Mouse (Mus musculus) thymus, adult 2 months (tissue): Measurements from ENCODE around the gene Eya2. TPM values are rescaled to one million over a fixed set of nuclear protein-coding genes. Genes with fewer than 3 reads are reported as not detected.

Experiments used
- DNase-seq: peaks from one replicate; pipeline ENCODE4 v3.0.0; 2021
- H3K27ac ChIP-seq: fragments of 200-500 bp; 2 replicates; pipeline ENCODE4 v1.5.1; 2012; ENCODE audit warnings: low read length, control low read depth; ENCODE audit not compliant: control insufficient read depth, insufficient read depth
- H3K27me3 ChIP-seq: fragments of 200-500 bp; 2 replicates; pipeline ENCODE4 v1.6.1; 2012; ENCODE audit warnings: mild to moderate bottlenecking, low read length, moderate library complexity, mixed read lengths; ENCODE audit not compliant: control insufficient read depth, insufficient read depth
- H3K36me3 ChIP-seq: fragments of 200-500 bp; 2 replicates; pipeline ENCODE4 v1.6.1; 2012; ENCODE audit warnings: mild to moderate bottlenecking, low read length, moderate library complexity; ENCODE audit not compliant: control insufficient read depth, insufficient read depth
- H3K4me1 ChIP-seq: fragments of 200-500 bp; replicated peaks from 2 replicates; pipeline ENCODE4 v1.6.1; 2012; ENCODE audit warnings: low read length; ENCODE audit not compliant: control insufficient read depth, insufficient read depth
- H3K4me3 ChIP-seq: fragments of 200-500 bp; 2 replicates; pipeline ENCODE4 v1.5.1; 2012; ENCODE audit warnings: mild to moderate bottlenecking, low read length, control low read depth, moderate library complexity; ENCODE audit not compliant: control insufficient read depth, insufficient read depth
- CTCF ChIP-seq: fragments of 200-500 bp; IDR thresholded peaks from 2 replicates; pipeline ENCODE4 v1.5.1; 2012; ENCODE audit warnings: mild to moderate bottlenecking, control low read depth, low read length, moderate library complexity, borderline replicate concordance; ENCODE audit not compliant: control insufficient read depth, poor library complexity, insufficient read depth; ENCODE audit errors: extremely low read depth
- POLR2A ChIP-seq: fragments of 200-500 bp; IDR thresholded peaks from 2 replicates; pipeline ENCODE4 v1.6.1; 2012; ENCODE audit warnings: mild to moderate bottlenecking, low read length, control low read depth, moderate library complexity; ENCODE audit not compliant: control insufficient read depth, poor library complexity, insufficient read depth; ENCODE audit errors: extremely low read depth
- WGBS: fragments of 180-500 bp; shearing (Covaris S2); methylation state at CpG from one replicate; pipeline ENCODE4 v1.1.7; 2018; 5-methylcytosine and 5-hydroxymethylcytosine counted together
- polyA plus RNA-seq: library from polyadenylated mRNA; depleted of rRNA; stranded (reverse); fragments of >200 nt; gene quantifications from 2 replicates; pipeline ENCODE4 v1.2.3, GENCODE M21; 2012

Gene Eya2
- polyA plus RNA-seq, 1 experiment: 85.9 TPM

DNA sequence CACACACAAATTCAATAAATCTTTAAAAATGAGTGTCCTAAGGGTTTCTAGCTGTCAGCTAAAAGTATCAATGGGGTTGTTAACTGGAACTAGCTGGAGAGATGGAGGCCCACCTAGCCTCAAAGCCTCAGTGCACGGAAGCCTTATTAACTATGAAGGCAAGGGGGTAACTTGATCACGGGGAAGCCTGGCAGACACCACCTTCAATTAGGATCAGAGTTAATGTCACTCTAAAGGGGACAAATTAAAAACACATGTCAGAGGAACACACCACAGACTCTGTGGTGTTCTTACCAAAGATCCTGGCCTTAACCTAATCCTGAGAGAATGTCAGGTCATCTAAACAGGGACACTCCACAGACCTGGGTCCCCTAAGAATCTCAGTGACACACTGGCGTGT, 10.3 kb upstream of the Eya2 start:
- Histone ChIP-seq H3K27me3 (no peaks in the 10 kb centered on the region), H3K27ac (no peak overlapping the region), H3K4me1 (no peaks in the 10 kb centered on the region), H3K4me3 (no peak overlapping the region), H3K36me3 (no peaks in the 10 kb centered on the region)
- TF ChIP-seq CTCF (no peak), POLR2A (no peak)
- DNase-seq: no peak
- WGBS: 95% methylated on average over 3 of the region's 3 CpGs

DNA sequence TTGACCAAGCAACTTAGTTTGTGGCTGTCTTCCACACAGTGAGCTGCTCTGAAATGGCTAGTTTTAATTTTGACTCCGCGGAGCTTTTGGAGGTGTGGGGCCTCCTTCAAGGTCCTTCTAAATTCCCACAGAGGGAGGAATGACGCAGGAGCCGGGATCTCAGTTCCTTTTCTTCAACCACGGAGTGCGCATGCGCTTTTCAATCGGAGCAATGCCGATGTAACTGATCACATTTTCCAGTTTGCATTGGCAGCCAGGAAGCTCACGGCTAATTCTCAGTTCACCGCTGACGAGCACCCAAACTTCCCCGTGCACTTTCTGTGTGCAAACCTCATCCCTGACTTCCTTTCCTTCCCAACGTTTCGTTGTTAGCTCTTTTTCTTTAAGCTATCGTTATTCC, 4.1 kb upstream of the Eya2 start:
- WGBS: 94% methylated on average over 16 of the region's 16 CpGs
- H3K27me3 ChIP-seq: peaks cover 12% of the 10 kb centered on the region

GRCm38 (mm10) chr2:165593763-165594162, 1.1 kb upstream of the Eya2 start:
- WGBS: 93% methylated on average over 2 of the region's 2 CpGs
- Histone ChIP-seq H3K4me3 (no peak overlapping the region), H3K36me3 (no peaks in the 10 kb centered on the region), H3K4me1 (no peaks in the 10 kb centered on the region), H3K27ac (no peak overlapping the region), H3K27me3 (peaks cover 12% of the 10 kb centered on the region)
- TF ChIP-seq POLR2A (no peak), CTCF (no peak)
- no peak for DNase-seq

More for the DNA sequence above, 4.1 kb upstream of the Eya2 start:
- H3K4me3 ChIP-seq: no peak overlapping the region
- H3K36me3 ChIP-seq: no peaks in the 10 kb centered on the region
- no peak for TF ChIP-seq CTCF
- TF ChIP-seq POLR2A: no peak
- DNase-seq: no peak
- H3K4me1 ChIP-seq: no peaks in the 10 kb centered on the region
- H3K27ac ChIP-seq: no peak overlapping the region

- Histone ChIP-seq H3K36me3 (no peaks in the 10 kb centered on the region), H3K27me3 (peaks cover 12% of the 10 kb centered on the region), H3K4me1 (no peaks in the 10 kb centered on the region), H3K27ac (no peak overlapping the region), H3K4me3 (no peak overlapping the region)
- no peak for TF ChIP-seq POLR2A
- TF ChIP-seq CTCF: no peak
- 51% methylated on average over 13 of the region's 13 CpGs for WGBS
- DNase-seq: no peak
Measured at GRCm38 (mm10) chr2:165595676-165596070, 841 bp downstream of the Eya2 start.

DNA sequence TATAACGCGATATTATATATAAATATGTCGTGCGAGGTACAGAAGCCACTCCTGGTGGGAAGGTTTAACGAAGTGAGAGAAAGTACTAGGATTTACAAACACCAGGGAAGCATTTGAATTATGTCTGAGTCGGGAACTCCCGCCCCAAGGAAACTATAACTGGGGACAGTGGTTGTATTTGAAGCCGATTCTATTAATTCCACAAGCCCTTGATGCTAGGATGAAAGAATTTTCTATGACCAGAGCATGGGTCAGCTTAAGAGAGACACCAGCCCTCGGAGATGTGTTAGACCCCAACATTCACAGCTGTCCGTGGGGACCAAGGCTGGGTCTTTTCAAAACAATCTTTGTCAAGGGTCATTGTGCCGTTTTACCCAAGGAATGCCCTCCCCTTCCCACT, 1.3 kb downstream of the Eya2 start:
- no peak overlapping the region for H3K27ac ChIP-seq
- peaks cover 12% of the 10 kb centered on the region for H3K27me3 ChIP-seq
- no peak overlapping the region for H3K4me3 ChIP-seq
- TF ChIP-seq CTCF (no peak), POLR2A (no peak)
- H3K36me3 ChIP-seq: no peaks in the 10 kb centered on the region
- 79% methylated on average over 11 of the region's 11 CpGs for WGBS
- no peak for DNase-seq
- no peaks in the 10 kb centered on the region for H3K4me1 ChIP-seq

- peaks cover 12% of the 10 kb centered on the region for H3K27me3 ChIP-seq
- no peak for TF ChIP-seq POLR2A
- TF ChIP-seq CTCF: no peak
- WGBS: 94% methylated on average over 6 of the region's 6 CpGs
- H3K36me3 ChIP-seq: no peaks in the 10 kb centered on the region
- H3K4me3 ChIP-seq: no peak overlapping the region
- no peak for DNase-seq
- H3K4me1 ChIP-seq: no peaks in the 10 kb centered on the region
- H3K27ac ChIP-seq: no peak overlapping the region
Measured at GRCm38 (mm10) chr2:165597536-165597935, 2.7 kb downstream of the Eya2 start.

GRCm38 (mm10) chr2:165598139-165598538, 3.3 kb downstream of the Eya2 start:
- Histone ChIP-seq H3K4me1 (no peaks in the 10 kb centered on the region), H3K27ac (no peak overlapping the region), H3K36me3 (no peaks in the 10 kb centered on the region), H3K27me3 (peaks cover 12% of the 10 kb centered on the region), H3K4me3 (no peak overlapping the region)
- no peak for DNase-seq
- WGBS: 42% methylated on average over 5 of the region's 5 CpGs
- TF ChIP-seq CTCF (no peak), POLR2A (no peak)
